Mouse (Mus musculus) forebrain, embryonic 10.5 days (tissue): ENCODE measurements around the gene AC134908.4. TPM values are rescaled to one million over a fixed set of nuclear protein-coding genes. Genes with fewer than 3 reads are reported as not detected.

ENCODE experiments used
- DNase-seq: peaks from one replicate; pipeline ENCODE4 v3.0.0-alpha.2; 2017; ENCODE audit warnings: low spot score; ENCODE audit errors: extremely low spot score
- H3K27ac ChIP-seq: fragments of 300-500 bp; sonication (generic); 2 replicates; pipeline ENCODE4 v1.5.1; 2016; ENCODE audit warnings: mild to moderate bottlenecking
- H3K27me3 ChIP-seq: fragments of 300-500 bp; sonication (generic); 2 replicates; pipeline ENCODE4 v1.6.1; 2016; ENCODE audit warnings: mild to moderate bottlenecking; ENCODE audit not compliant: poor library complexity, severe bottlenecking
- H3K36me3 ChIP-seq: fragments of 300-500 bp; sonication (generic); replicated peaks from 2 replicates; pipeline ENCODE4 v1.6.1; 2016; ENCODE audit warnings: mild to moderate bottlenecking, moderate library complexity
- H3K4me1 ChIP-seq: fragments of 300-500 bp; sonication (generic); 2 replicates; pipeline ENCODE4 v1.6.1; 2016
- H3K4me3 ChIP-seq: fragments of 300-500 bp; sonication (generic); 2 replicates; pipeline ENCODE4 v1.5.1; 2016; ENCODE audit warnings: mild to moderate bottlenecking, moderate library complexity
- H3K9me3 ChIP-seq: fragments of 300-500 bp; sonication (generic); 2 replicates; pipeline ENCODE4 v1.6.1; 2016; ENCODE audit warnings: mild to moderate bottlenecking, moderate library complexity
- WGBS: fragments of 180-500 bp; shearing (Covaris S2); methylation state at CpG from one replicate; pipeline ENCODE4 v1.1.7; 2016; 5-methylcytosine and 5-hydroxymethylcytosine counted together
- polyA plus RNA-seq: library from polyadenylated mRNA; unstranded; fragments of >200 nt; fragmentation: Nextera tagmentation; extraction: Ambion mirVana; gene quantifications from 2 replicates; pipeline ENCODE4 v1.2.1, GENCODE M21; 2016

AC134908.4 gene
- polyA plus RNA-seq, 1 experiment from 2014 or later, result 2.4 TPM

- H3K9me3 ChIP-seq, result no peaks in the 10 kb centered on the region
- H3K36me3 ChIP-seq, result peaks cover 20% of the 10 kb centered on the region
- DNase-seq, result peak; percentile 98
- H3K27ac ChIP-seq, result peak within 1 kb of the TSS; percentile 75
- peaks cover 19% of the 10 kb centered on the region for H3K4me1 ChIP-seq
- H3K27me3 ChIP-seq, result peaks cover 13% of the 10 kb centered on the region
- peak within 1 kb of the TSS; percentile 64 for H3K4me3 ChIP-seq
- under 1% methylated on average over 37 of the region's 37 CpGs for WGBS
These were observed 21.8 kb downstream of the AC134908.4 start, which contains the start of gene Narfl for GRCm38 (mm10) chr17:25773549-25774120. Gene Narfl (plus strand): TSS chr17:25773776.

GRCm38 (mm10) chr17:25769331-25769730 lies 26.1 kb downstream of the AC134908.4 start:
- Histone ChIP-seq H3K36me3 (no peaks in the 10 kb centered on the region), H3K4me3 (no peak overlapping the region), H3K27ac (no peak overlapping the region), H3K9me3 (no peaks in the 10 kb centered on the region), H3K4me1 (peaks cover 14% of the 10 kb centered on the region), H3K27me3 (peaks cover 36% of the 10 kb centered on the region)
- DNase-seq, result no peak
- WGBS, result 60% methylated on average over 9 of the region's 9 CpGs

GRCm38 (mm10) chr17:25765886-25766285 lies 29.6 kb downstream of the AC134908.4 start:
- peak; percentile 46 for DNase-seq
- 53% methylated on average over 5 of the region's 5 CpGs for WGBS
- Histone ChIP-seq H3K4me3 (no peak overlapping the region), H3K27ac (no peak overlapping the region), H3K4me1 (peaks cover 16% of the 10 kb centered on the region), H3K9me3 (no peaks in the 10 kb centered on the region), H3K27me3 (peaks cover 36% of the 10 kb centered on the region), H3K36me3 (no peaks in the 10 kb centered on the region)

GRCm38 (mm10) chr17:25762591-25762990 lies 32.9 kb downstream of the AC134908.4 start:
- no peak overlapping the region for H3K27ac ChIP-seq
- H3K27me3 ChIP-seq, result peaks cover 15% of the 10 kb centered on the region; the same call in 1 of the 2 replicates
- H3K4me1 ChIP-seq, result peaks cover 16% of the 10 kb centered on the region
- no peaks in the 10 kb centered on the region for H3K36me3 ChIP-seq
- DNase-seq, result no peak
- H3K4me3 ChIP-seq, result no peak overlapping the region
- WGBS, result 53% methylated on average over 3 of the region's 3 CpGs
- no peaks in the 10 kb centered on the region for H3K9me3 ChIP-seq

- H3K27me3 ChIP-seq, result peaks cover 5% of the 10 kb centered on the region; the same call in 1 of the 2 replicates
- no peak for DNase-seq
These were observed 33.9 kb downstream of the AC134908.4 start for GRCm38 (mm10) chr17:25761561-25761970.

GRCm38 (mm10) chr17:25760148-25760547 lies 35.3 kb downstream of the AC134908.4 start:
- Histone ChIP-seq H3K27ac (no peak overlapping the region), H3K9me3 (no peaks in the 10 kb centered on the region), H3K4me1 (peaks cover 21% of the 10 kb centered on the region; the same call in 1 of the 2 replicates), H3K27me3 (0 out of 2 replicates have a peak, but pooled peaks cover 3% of the 10 kb centered on the region), H3K4me3 (no peak overlapping the region), H3K36me3 (no peaks in the 10 kb centered on the region)
- WGBS, result 82% methylated on average over 8 of the region's 8 CpGs
- DNase-seq, result no peak

More at GRCm38 (mm10) chr17:25761561-25761970, 33.9 kb downstream of the AC134908.4 start:
- H3K27ac ChIP-seq, result no peak overlapping the region
- 64% methylated on average over 4 of the region's 4 CpGs for WGBS
- no peak overlapping the region for H3K4me3 ChIP-seq
- H3K9me3 ChIP-seq, result no peaks in the 10 kb centered on the region
- peaks cover 16% of the 10 kb centered on the region for H3K4me1 ChIP-seq
- no peaks in the 10 kb centered on the region for H3K36me3 ChIP-seq

GRCm38 (mm10) chr17:25757691-25758090 lies 37.8 kb downstream of the AC134908.4 start:
- Histone ChIP-seq H3K4me3 (no peak overlapping the region), H3K27me3 (0 out of 2 replicates have a peak, but pooled peaks cover 7% of the 10 kb centered on the region), H3K4me1 (peaks cover 26% of the 10 kb centered on the region; the same call in 1 of the 2 replicates), H3K27ac (no peak overlapping the region), H3K36me3 (no peaks in the 10 kb centered on the region), H3K9me3 (no peaks in the 10 kb centered on the region)
- WGBS, result 77% methylated on average over 3 of the region's 3 CpGs
- no peak for DNase-seq

- peaks cover 20% of the 10 kb centered on the region; the same call in 1 of the 2 replicates for H3K4me1 ChIP-seq
- DNase-seq, result no peak
- H3K36me3 ChIP-seq, result no peaks in the 10 kb centered on the region
- 88% methylated on average over 9 of the region's 9 CpGs for WGBS
- no peaks in the 10 kb centered on the region for H3K9me3 ChIP-seq
- 0 out of 2 replicates have a peak, but pooled peaks cover 7% of the 10 kb centered on the region for H3K27me3 ChIP-seq
- H3K27ac ChIP-seq, result no peak overlapping the region
- H3K4me3 ChIP-seq, result no peak overlapping the region
These were observed 38.8 kb downstream of the AC134908.4 start for GRCm38 (mm10) chr17:25756378-25757242.

GRCm38 (mm10) chr17:25755627-25756377 lies 39.7 kb downstream of the AC134908.4 start:
- 0 out of 2 replicates have a peak overlapping the region, but pooled peaks have one; percentile 8 for H3K27ac ChIP-seq
- DNase-seq, result no peak
- H3K9me3 ChIP-seq, result no peaks in the 10 kb centered on the region
- peaks cover 20% of the 10 kb centered on the region; the same call in 1 of the 2 replicates for H3K4me1 ChIP-seq
- 0 out of 2 replicates have a peak, but pooled peaks cover 7% of the 10 kb centered on the region for H3K27me3 ChIP-seq
- 66% methylated on average over 4 of the region's 4 CpGs for WGBS
- H3K36me3 ChIP-seq, result no peaks in the 10 kb centered on the region
- H3K4me3 ChIP-seq, result no peak overlapping the region

GRCm38 (mm10) chr17:25755086-25755485 lies 40.4 kb downstream of the AC134908.4 start:
- Histone ChIP-seq H3K4me3 (no peak overlapping the region), H3K9me3 (no peaks in the 10 kb centered on the region), H3K27ac (0 out of 2 replicates have a peak overlapping the region, but pooled peaks have one; percentile 35), H3K4me1 (peaks cover 20% of the 10 kb centered on the region; the same call in 1 of the 2 replicates), H3K36me3 (no peaks in the 10 kb centered on the region), H3K27me3 (0 out of 2 replicates have a peak, but pooled peaks cover 7% of the 10 kb centered on the region)
- no peak for DNase-seq
- WGBS, result 84% methylated on average over 4 of the region's 4 CpGs

- WGBS, result 85% methylated on average over 9 of the region's 9 CpGs
- Histone ChIP-seq H3K27me3 (0 out of 2 replicates have a peak, but pooled peaks cover 5% of the 10 kb centered on the region), H3K4me1 (peaks cover 20% of the 10 kb centered on the region; the same call in 1 of the 2 replicates), H3K4me3 (no peak within 1 kb of the TSS), H3K36me3 (no peaks in the 10 kb centered on the region), H3K27ac (0 out of 2 replicates have a peak within 1 kb of the TSS, but pooled peaks have one; percentile 35), H3K9me3 (no peaks in the 10 kb centered on the region)
- DNase-seq, result no peak
These were observed 41.2 kb downstream of the AC134908.4 start, which contains the start of gene Msln for GRCm38 (mm10) chr17:25754241-25754640. Gene Msln (minus strand): TSS chr17:25754378.

GRCm38 (mm10) chr17:25751446-25751845 lies 44.0 kb downstream of the AC134908.4 start:
- Histone ChIP-seq H3K9me3 (no peaks in the 10 kb centered on the region), H3K27me3 (0 out of 2 replicates have a peak, but pooled peaks cover 4% of the 10 kb centered on the region), H3K27ac (no peak overlapping the region), H3K4me3 (no peak overlapping the region), H3K4me1 (peaks cover 17% of the 10 kb centered on the region; the same call in 1 of the 2 replicates), H3K36me3 (no peaks in the 10 kb centered on the region)
- no peak for DNase-seq
- WGBS, result 85% methylated on average over 5 of the region's 5 CpGs
